Mouse (Mus musculus): ENCODE results near the gene Slco2b1. TPM values are rescaled to one million over a fixed set of nuclear protein-coding genes. Genes with fewer than 3 reads are reported as not detected.

The Slco2b1 gene
- 3.4 and 3.8 TPM in 2 replicates for polyA plus RNA-seq (2015; fragmentation: Nextera tagmentation; extraction: Ambion mirVana)

DNA sequence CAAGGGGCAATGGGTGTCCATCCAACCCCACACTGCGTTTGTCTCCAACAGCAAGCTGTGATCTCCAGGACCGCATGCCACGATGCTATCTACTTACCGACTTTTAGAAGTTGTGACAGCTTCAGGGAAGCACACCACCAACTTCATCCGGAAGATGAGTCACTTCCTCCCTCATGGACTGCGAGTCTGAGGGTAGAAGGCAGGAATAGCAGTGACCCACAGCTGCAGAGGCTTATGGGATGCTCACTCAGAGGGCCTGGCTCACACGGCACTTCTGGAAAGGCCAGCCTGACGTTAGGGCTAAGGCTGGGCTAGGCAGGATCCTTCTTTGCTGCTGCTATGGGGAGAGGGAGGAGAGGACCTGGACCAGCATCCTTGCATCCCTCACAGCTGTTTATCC lies at the start of gene Slco2b1:
Gene Slco2b1 (minus strand): TSS at position 175 of the 400 bp plus-strand sequence.

DNA sequence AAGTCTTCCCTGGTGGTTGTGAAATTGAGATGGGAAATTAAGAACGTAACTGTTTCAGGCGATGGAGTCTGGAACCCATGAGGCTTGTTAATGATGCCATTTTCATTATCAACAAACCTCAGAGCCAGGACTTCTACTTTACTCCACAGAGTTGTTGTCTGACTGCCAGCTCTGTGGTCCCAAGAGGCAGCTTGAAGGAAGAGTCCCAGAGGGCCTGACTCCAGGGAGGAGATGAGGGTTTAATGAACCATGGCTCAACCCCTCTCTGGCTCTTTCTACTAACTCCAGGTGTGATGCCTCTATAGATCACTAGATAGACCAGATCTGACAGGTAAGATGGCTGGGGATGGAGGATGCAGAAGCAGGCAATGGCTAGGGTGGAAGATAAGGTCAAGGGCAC lies 18.8 kb upstream of the Slco2b1 start, which contains the start of gene Olfr520:
Gene Olfr520 (plus strand): TSS at position 301 of the 400 bp plus-strand sequence.

DNA sequence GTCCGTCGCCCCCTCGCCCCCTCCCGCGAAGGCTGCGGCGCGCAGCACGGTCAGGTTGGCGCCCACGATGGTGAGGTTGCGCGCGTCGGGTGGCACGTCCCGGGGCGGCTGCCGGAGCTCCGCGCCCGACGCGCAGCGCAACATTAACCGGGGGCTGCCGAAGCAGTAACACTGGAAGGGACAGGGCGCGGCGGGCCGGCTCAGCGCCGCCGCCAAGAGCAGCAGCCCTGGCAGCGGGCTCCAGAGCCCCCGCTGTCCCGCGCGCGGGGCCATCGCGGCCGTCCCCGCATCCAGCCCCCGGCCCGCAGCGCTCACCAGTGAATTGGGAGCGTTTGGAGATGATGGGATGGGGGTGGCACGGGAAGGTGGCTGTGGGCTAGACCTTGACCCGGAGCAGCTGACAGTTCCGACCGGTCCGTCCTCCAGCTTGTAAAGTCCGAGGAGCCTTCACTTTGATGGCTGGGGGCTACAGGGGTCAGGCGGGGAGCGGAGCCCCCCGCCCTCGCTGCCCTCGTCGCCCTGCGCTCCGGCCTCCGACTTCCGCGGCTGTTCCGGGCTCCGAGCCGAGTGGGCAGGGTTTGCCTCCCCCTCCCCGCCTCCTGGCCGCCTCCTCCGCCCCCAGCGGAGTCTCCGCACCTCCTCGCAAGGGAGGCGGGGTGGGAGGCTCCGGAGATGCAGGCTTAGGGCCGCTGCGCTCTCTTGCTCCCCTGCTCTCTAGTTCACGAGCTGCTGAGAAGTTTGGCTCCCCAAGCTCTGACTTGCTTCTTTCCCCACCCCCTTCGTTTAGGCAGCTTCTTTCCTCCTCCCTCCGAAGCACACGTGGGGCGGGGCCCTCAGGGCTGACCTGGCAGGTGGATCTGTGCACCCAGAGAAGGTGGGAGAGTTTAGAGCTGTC lies 84.5 kb downstream of the Slco2b1 start, which contains the start of gene Tpbgl:
Gene Tpbgl (minus strand): TSS at position 728 of the 895 bp plus-strand sequence.

Other genes starting within 250 kb of the Slco2b1 start
- gene Klhl35, start 245.3 kb downstream of the Slco2b1 start, polyA plus RNA-seq (2015; fragmentation: Nextera tagmentation; extraction: Ambion mirVana) = 1.0 and 1.1 TPM in 2 replicates
- 736 and 761 TPM in 2 replicates for gene Rps3, start 227.6 kb downstream of the Slco2b1 start, polyA plus RNA-seq (2015; fragmentation: Nextera tagmentation; extraction: Ambion mirVana)
- 2.4 and 2.8 TPM in 2 replicates for gene Arrb1, start 175.9 kb downstream of the Slco2b1 start, polyA plus RNA-seq (2015; fragmentation: Nextera tagmentation; extraction: Ambion mirVana)
- 1.8 and 1.9 TPM in 2 replicates for gene Tpbgl, start 84.2 kb downstream of the Slco2b1 start, polyA plus RNA-seq (2015; fragmentation: Nextera tagmentation; extraction: Ambion mirVana)
- not detected in 2 replicates for gene Olfr520, start 18.9 kb upstream of the Slco2b1 start, polyA plus RNA-seq (2015; fragmentation: Nextera tagmentation; extraction: Ambion mirVana)
- not detected in 2 replicates for gene Olfr521, start 52.2 kb upstream of the Slco2b1 start, polyA plus RNA-seq (2015; fragmentation: Nextera tagmentation; extraction: Ambion mirVana)
- gene Neu3, start 117.1 kb upstream of the Slco2b1 start, polyA plus RNA-seq (2015; fragmentation: Nextera tagmentation; extraction: Ambion mirVana) = 4.2 and 5.3 TPM in 2 replicates
- 0.13 and 0.16 TPM in 2 replicates for gene Xrra1, start 147.8 kb upstream of the Slco2b1 start, polyA plus RNA-seq (2015; fragmentation: Nextera tagmentation; extraction: Ambion mirVana)
- 206 and 218 TPM in 2 replicates for gene Spcs2, start 152.1 kb upstream of the Slco2b1 start, polyA plus RNA-seq (2015; fragmentation: Nextera tagmentation; extraction: Ambion mirVana)

Data from urinary bladder, postnatal 0 days (tissue).